Mouse (Mus musculus) intestine, postnatal 0 days (tissue): ENCODE measurements at regions not wholly inside any gene's neighbourhood (a gene's known extent, or its start where the extent isn't known, plus 50 kb on each side); places are given as distances from the start of the nearest gene placed in this dataset.

Experiments
- ATAC-seq: fragments of 200-750 bp; cut with Nextera tagmentation; 2 replicates; pipeline ENCODE4 v1.8.0; 2017; ENCODE audit warnings: mild to moderate bottlenecking, moderate TSS enrichment, moderate library complexity
- H3K27ac ChIP-seq: fragments of 300-500 bp; sonication (generic); 2 replicates; pipeline ENCODE4 v1.5.1; 2014; ENCODE audit warnings: mild to moderate bottlenecking, low read depth, low read length, moderate library complexity
- H3K27me3 ChIP-seq: fragments of 300-500 bp; sonication (generic); replicated peaks from 2 replicates; pipeline ENCODE4 v1.6.1; 2014; ENCODE audit warnings: low read length, mixed read lengths; ENCODE audit not compliant: control insufficient read depth, insufficient read depth
- H3K36me3 ChIP-seq: fragments of 300-500 bp; sonication (generic); 2 replicates; pipeline ENCODE4 v1.6.1; 2014; ENCODE audit warnings: mild to moderate bottlenecking, moderate library complexity; ENCODE audit not compliant: control insufficient read depth, insufficient read depth
- H3K4me1 ChIP-seq: fragments of 300-500 bp; sonication (generic); replicated peaks from 2 replicates; pipeline ENCODE4 v1.6.1; 2014; ENCODE audit warnings: antibody characterized with exemption, low read length, mixed read lengths; ENCODE audit not compliant: control insufficient read depth, insufficient read depth
- H3K4me2 ChIP-seq: fragments of 300-500 bp; sonication (generic); replicated peaks from 2 replicates; pipeline ENCODE4 v1.6.1; 2014; ENCODE audit warnings: low read depth, mild to moderate bottlenecking, moderate library complexity
- H3K4me3 ChIP-seq: fragments of 300-500 bp; sonication (generic); 2 replicates; pipeline ENCODE4 v1.5.1; 2014; ENCODE audit warnings: low read depth, low read length
- H3K9ac ChIP-seq: fragments of 300-500 bp; sonication (generic); 2 replicates; pipeline ENCODE4 v1.6.1; 2014; ENCODE audit warnings: mild to moderate bottlenecking, low read depth, low read length
- H3K9me3 ChIP-seq: fragments of 300-500 bp; sonication (generic); 2 replicates; pipeline ENCODE4 v1.6.1; 2016; ENCODE audit warnings: mixed run types; ENCODE audit not compliant: control insufficient read depth
- CTCF ChIP-seq: sonication (generic); IDR thresholded peaks from 2 replicates; pipeline ENCODE4 v1.5.1; 2016; ENCODE audit warnings: low read depth, mild to moderate bottlenecking, control low read depth, antibody characterized with exemption, moderate library complexity
- WGBS: fragments of 180-500 bp; shearing (Covaris S2); extraction: QIAGEN DNeasy Blood & Tissue Kit; methylation state at CpG from one replicate; pipeline ENCODE4 v1.1.7; 2014; 5-methylcytosine and 5-hydroxymethylcytosine counted together

- Histone ChIP-seq H3K27ac (no peak overlapping the region), H3K36me3 (no peaks in the 10 kb centered on the region), H3K27me3 (no peaks in the 10 kb centered on the region), H3K4me2 (no peak overlapping the region), H3K4me1 (no peaks in the 10 kb centered on the region), H3K9ac (no peak overlapping the region), H3K9me3 (no peaks in the 10 kb centered on the region), H3K4me3 (no peak overlapping the region)
- no peak for ATAC-seq
- TF ChIP-seq CTCF: peak; percentile 57
- WGBS: 62% methylated on average over 7 of the region's 7 CpGs
Observed at GRCm38 (mm10) chr7:59080109-59080508, 148.4 kb upstream of the Ube3a start.
